Mouse (Mus musculus): ENCODE data around the gene Rtn4rl2.

GRCm38 (mm10) chr2:84831666-84832391 lies 54.7 kb downstream of the Rtn4rl2 start:
- TF ChIP-seq CTCF (IDR thresholded peaks at IDR 0.05; ENCODE audit: insufficient read depth, low read depth, low read length), result peak; percentile 73
- no peak for TF ChIP-seq POLR2A (IDR thresholded peaks at IDR 0.05; ENCODE audit: insufficient read depth, low read depth, low read length)

Data from olfactory bulb, adult 2 months (tissue).